Mouse (Mus musculus) WW6 (cell line): Measurements from ENCODE around the gene Olfr1254.

Experiments
- DNase-seq: peaks from one replicate; pipeline ENCODE4 v3.0.0-alpha.2; 2013; ENCODE audit warnings: low read depth, low spot score

The Olfr1254 gene

DNA sequence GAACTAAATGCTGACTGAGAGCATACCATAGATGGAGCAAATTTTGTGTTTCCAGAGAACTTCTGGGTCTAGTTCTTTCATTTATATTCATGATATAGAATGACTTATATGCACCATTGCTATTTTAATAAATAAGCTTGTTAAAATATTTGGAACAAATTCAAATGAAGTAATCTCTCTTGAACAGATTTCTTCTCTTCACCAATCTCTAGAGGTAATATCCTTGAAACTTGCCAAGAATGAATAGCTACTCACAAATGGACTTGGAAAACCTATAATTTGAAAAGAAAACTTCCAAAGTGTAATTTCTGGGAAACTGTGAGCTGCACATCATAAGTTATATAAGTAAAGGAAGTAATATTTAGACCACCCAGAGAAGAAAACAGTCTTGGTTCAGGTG is at the start of gene Olfr1254:
Gene Olfr1254 (minus strand): TSS at position 101 of the 400 bp plus-strand sequence.
- no peak for DNase-seq

DNA sequence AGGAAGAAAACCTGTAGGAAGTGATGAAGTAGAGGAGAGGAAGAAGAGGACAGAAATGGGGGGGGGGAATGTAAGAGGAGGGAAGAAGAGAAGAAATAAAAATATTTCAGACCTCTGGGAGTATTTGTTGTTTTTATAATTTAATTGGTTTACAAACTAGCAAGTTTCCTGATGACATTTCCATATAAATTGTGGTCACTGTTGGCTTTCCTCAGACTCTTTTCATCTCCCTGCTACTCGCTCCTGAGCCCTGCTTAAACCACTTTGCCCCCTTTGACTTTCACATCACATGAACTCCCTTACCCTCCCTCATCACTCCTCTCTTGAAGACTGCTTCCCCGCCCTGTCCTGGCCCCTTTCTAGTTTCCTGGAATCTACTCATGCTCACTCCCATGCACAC is 48.0 kb upstream of the Olfr1254 start, which contains the start of gene Olfr1256:
Gene Olfr1256 (minus strand): TSS at position 101 of the 400 bp plus-strand sequence.
- DNase-seq = no peak

DNA sequence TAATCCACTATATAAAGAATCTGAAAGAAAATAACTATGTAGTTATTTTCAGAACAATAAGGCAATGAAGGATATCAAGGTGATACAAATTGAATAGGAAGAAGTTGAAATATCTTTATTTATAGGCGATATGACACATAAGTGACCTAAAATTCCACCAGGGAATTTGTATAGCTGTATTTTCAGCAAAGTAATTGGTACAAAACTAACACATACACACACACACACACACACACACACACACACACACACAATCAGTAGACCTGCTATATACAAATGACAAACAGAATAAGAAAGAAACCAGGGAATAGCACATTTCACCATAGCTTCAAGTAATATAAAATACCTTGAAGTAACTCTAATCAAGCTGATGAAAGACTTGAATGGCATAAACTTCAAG is 26.8 kb upstream of the Olfr1254 start:
- no peak for DNase-seq

DNA sequence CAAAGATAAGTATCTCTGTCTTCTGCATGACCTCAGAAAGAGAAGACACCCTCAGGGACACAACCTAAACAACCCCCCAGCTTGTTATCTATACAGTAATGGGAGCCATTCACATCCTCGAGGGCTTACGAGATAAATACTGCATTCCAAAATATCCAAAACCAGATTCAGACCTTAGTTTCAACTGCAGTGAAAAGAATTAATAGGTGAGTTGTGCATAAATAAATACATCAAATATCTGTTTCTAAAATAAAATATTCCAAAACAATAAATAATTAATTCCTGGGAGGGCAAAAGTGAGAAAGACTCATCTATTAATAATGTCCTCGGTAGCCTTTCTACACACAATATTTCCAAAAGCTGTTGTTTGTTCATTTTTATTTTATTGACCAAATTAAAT is 18.3 kb upstream of the Olfr1254 start, which contains the start of gene Olfr1255:
Gene Olfr1255 (plus strand): TSS at position 301 of the 400 bp plus-strand sequence.
- no peak for DNase-seq

DNA sequence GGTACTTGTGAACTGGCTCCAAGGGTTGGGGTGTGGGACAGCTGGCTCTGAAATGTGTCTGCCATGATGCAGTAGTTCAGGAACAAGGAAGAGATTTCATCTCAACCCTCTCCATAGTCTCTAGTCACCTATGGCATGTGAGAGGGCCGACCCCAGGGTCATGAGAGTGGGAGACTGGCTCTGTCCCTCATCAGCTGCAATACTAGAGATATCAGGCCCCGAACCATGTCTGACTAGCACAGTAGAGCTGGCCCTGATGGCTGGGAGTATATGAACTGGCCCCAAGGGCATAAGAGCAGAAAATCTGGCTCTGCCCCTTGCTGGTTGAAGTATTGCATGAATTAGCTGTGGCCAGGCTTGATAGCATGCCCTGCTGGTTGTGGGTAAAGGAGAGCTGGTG is 17.3 kb upstream of the Olfr1254 start:
- no peak for DNase-seq

DNA sequence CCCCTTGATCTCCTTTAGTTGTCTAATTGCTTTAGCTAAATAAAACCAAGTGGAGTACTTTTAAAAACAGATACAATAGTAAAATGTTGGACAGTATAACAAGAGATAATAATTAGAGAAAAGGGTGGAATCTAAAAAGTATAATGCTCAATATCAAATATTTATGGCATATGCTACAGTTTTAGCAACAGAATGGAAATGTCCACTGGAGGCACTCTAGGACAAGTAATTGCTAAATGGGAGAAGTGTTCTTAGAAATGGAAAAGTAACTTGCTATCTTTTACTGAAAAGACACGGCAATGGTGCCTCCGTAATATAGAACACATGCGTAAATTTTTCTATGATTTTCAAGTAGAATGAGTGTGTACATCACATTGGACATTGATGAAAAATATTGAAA is 6.2 kb upstream of the Olfr1254 start:
- no peak for DNase-seq

DNA sequence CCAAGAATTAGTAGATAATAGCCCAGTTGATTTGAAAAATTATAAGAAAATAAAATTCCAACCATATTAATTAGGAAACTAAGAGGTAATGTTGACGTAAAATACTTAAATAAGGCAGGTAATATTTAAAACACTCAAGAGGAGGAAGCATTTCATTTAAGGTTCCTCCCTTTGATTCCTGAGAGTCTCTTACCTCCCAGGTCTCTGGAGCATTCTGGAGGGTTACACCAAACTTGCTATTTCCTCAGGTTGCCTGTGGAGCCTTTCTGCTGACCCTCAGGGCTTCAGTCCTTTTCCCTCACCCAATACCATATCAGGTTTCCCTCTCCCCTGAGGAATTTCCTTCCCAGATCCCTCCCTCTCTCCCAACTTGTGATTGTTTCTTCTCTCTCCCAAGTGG is 36.4 kb downstream of the Olfr1254 start, which contains the start of gene Olfr1253:
Gene Olfr1253 (minus strand): TSS at position 101 of the 400 bp plus-strand sequence.
- no peak for DNase-seq
